ENCODE assay signal across 25 mouse cellular contexts in the genomic region with DNA sequence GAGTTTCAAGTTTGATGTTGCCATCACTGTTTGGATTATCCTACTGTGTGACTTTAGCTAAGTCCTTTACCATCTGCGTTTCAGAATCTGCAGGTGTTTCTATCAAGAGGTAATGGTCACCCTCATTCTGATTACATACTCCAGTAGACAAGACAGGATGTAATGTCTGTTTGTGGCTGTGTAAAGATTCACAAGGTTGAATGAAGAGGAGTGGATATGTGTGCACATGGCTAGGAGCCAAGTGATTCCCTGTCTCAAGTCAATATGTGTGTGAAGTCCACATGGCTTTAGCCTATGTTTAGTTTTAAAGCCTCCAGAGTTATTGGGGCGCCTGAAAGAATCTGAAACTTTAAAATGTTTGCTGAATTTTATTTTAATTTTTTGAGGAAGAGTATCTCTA.
"Had no signal": no experiment of that assay in that cellular context is flagged by ENCODE, and none has a peak within 500 bp of the region (broad histone marks: within the 10 kb centered on the region; RNA-seq: fewer than 3 reads in every experiment).

No protein-coding gene starts in this region.

- H3K27ac ChIP-seq: gastrocnemius, adult 2 months; heart, adult 2 months; heart, embryonic 10.5 days; hindbrain, embryonic 10.5 days; hindbrain, embryonic 12.5 days; hindbrain, embryonic 14.5 days; intestine, embryonic 15.5 days; layer of hippocampus, adult 2 months; left cerebral cortex, adult 2 months; limb, embryonic 13.5 days; limb, embryonic 15.5 days had no signal

- H3K9me3 ChIP-seq: heart, embryonic 10.5 days; heart, embryonic 12.5 days; hindbrain, embryonic 10.5 days; hindbrain, embryonic 12.5 days; intestine, embryonic 15.5 days; limb, embryonic 13.5 days; limb, embryonic 15.5 days had no signal

- H3K9ac ChIP-seq: heart, embryonic 12.5 days; hindbrain, embryonic 12.5 days; hindbrain, embryonic 14.5 days; intestine, embryonic 15.5 days; limb, embryonic 13.5 days; limb, embryonic 15.5 days had no signal

- H3K27me3 ChIP-seq: heart, embryonic 12.5 days; hindbrain, embryonic 12.5 days; intestine, embryonic 15.5 days; limb, embryonic 13.5 days; limb, embryonic 15.5 days had no signal

- H3K4me3 ChIP-seq: gastrocnemius, adult 2 months; heart, adult 2 months; heart, embryonic 10.5 days; heart, embryonic 12.5 days; hindbrain, embryonic 10.5 days; hindbrain, embryonic 12.5 days; intestine, embryonic 15.5 days; layer of hippocampus, adult 2 months; left cerebral cortex, adult 2 months; limb, embryonic 13.5 days; limb, embryonic 15.5 days had no signal

- ATAC-seq: hindbrain, embryonic 16.5 days; inflammation-experienced regulatory T-cells, adult 6 months; intestine, embryonic 15.5 days; intestine, postnatal 0 days had no signal

- H3K36me3 ChIP-seq: heart, embryonic 10.5 days; hindbrain, embryonic 10.5 days; hindbrain, embryonic 12.5 days; intestine, embryonic 15.5 days; limb, embryonic 13.5 days had no signal

- H3K4me2 ChIP-seq: heart, embryonic 12.5 days; hindbrain, embryonic 12.5 days; hindbrain, embryonic 14.5 days; intestine, embryonic 15.5 days; limb, embryonic 13.5 days; limb, embryonic 15.5 days had no signal

- DNase-seq: gastrocnemius, adult 2 months; gastrocnemius, postnatal 10 days; gastrocnemius, postnatal 25 days; heart, adult 2 months; heart, postnatal 10 days; heart, postnatal 4 days; kidney, adult 18-20 months; kidney, adult 8-10 months; kidney, postnatal 10 days; kidney, postnatal 25 days; kidney, postnatal 4 days; left cerebral cortex, postnatal 4 days had no signal
